Mouse (Mus musculus) spleen, postnatal 4 days (tissue): Measurements from ENCODE around the gene Gm10031.
"Not testable (repeated sequence)": the region's sequence is repeated elsewhere in the genome, so short reads cannot be mapped to it uniquely, and the experiment has no call there.

Experiments used
- DNase-seq, 2 experiments: peaks; one replicate each; pipeline ENCODE4 v3.0.0; 2022; ENCODE audit warnings: low spot score in 2 of 2

The Gm10031 gene

DNA sequence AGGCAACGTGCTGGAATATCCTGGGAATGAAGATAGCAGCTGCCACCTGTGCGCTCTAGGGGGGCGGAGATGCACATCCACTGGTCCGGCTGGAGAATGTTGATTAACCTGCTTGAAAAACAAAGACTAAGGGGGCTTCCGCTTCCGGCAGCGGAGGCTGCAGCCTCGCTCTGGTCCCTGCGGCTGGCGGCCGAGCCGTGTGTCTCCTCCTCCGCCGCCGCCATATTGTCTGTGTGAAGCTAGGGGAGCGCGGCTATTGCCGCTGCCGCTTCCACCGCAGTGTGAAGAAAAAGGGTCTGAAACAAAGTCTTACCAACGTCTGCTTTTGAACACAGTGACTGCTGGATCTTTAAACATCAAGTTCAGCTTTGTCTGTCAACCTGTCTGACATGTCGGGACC, at the start of gene Gm10031:
Gene Gm10031, plus strand, starts transcription at position 171 of the 400 bp plus-strand sequence.
- not testable (repeated sequence) for DNase-seq

DNA sequence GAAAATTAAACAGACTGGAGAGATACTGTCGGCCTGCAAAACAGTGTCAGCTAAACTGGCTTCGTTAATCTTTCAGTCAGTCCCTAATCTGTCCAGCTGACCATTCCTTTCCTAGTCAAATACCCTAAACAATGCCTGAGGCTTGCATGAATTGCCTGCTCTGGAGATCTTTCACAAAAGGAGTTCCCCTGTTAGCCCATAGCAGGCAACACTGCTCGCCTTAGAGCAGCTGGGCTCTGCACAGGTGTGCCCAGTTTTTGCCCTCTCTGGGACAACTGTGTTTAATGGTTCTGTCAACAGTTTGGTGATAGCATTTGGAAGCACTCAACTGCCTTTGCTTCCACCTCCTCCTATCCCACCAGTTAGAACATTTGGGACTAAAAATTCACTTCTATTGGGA, 49.0 kb upstream of the Gm10031 start:
- DNase-seq = no peak

DNA sequence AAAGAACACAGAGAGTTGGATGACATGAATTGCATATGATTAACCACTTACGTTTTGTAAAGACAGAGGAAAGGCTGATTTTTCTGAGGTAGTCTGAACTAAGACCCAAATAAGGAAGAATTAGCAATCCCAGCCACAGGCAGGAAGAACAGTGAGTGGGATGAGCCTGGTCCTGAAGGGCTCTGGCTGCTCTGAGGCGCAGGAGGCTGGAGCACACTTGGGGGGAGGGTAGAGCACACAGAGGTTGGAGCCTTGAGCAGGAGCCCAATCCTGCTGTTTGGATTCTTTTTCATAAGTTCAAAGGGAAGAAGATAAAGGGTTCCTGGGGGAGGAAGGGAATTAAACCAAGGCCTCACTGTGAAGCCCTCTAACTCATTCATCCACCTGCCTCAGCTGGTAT, 47.8 kb upstream of the Gm10031 start:
- DNase-seq = no peak

DNA sequence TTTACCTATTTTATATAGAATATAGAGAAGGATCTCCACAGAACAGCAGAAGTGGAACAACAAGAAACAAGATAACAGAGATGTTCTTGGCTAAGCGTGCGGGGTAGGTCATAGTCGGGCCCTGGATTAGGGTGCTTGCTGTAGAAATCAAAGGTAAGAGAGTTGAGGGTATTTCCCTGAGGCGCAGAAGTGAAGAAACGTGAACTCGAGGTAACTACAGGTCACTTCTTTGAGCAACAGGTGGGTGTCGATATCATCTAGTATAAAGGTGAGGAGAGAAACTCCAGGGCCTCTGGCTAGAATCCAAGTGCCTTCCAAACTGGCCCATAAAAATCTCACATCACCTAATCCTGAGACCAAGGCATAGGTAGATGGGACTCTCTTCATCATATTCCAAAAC, 47.3 kb upstream of the Gm10031 start:
- DNase-seq = no peak

DNA sequence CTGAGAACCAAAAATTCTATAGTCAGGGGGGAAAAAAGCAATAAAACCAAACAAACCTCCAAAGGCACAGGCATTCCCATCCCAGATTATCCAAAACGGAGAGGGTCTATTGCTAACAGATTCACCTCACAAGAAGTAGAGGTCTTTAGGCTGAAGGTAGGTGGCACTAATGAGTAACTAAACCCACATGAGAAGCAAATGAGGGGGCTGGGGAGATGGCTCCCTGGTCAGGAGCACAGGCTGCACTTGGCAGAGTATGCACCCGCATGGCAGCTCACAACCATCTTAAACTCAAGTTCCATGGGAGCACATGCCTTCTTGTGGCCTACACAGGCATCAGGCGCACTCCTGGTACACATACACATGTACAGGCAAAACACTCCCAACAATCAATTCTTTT, 42.0 kb upstream of the Gm10031 start:
- DNase-seq = no peak

DNA sequence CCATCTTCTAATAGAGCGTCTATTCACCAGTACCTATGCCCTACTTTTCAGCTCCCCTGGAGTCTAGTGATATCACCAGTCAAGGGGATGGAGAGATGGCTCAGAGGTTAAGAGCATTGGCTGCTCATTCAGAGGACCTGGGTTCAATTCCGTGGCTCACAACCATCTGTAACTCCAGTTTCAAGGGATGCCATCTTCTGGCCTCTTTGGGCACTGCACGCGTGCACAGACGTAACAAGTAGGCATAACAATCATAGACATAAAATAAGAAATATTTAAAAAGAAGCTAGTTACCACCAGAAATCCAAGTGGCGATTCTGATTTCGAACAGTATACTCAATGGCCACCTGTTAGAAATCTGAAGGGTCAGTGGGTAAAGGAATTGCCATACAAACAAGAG, 36.3 kb upstream of the Gm10031 start:
- no peak for DNase-seq

DNA sequence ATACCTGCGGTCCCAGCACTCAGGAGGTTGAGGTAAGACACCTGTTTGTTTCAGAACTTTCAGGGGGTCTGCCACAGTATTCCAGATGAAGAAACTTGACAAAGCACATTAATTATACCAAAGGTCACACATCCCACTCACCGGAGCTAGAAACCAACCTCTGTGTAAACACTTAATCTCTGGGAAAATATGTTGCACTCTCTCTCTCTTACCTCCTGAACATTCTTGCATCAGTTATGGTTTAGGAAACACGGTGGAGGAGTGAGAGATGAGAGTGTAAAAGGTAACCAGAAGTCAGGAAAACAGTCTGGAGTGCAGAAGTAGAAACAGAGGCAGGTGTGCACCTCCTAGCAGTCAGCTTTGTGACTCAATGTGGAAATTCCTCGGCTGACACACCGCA, 35.8 kb upstream of the Gm10031 start:
- no peak for DNase-seq

DNA sequence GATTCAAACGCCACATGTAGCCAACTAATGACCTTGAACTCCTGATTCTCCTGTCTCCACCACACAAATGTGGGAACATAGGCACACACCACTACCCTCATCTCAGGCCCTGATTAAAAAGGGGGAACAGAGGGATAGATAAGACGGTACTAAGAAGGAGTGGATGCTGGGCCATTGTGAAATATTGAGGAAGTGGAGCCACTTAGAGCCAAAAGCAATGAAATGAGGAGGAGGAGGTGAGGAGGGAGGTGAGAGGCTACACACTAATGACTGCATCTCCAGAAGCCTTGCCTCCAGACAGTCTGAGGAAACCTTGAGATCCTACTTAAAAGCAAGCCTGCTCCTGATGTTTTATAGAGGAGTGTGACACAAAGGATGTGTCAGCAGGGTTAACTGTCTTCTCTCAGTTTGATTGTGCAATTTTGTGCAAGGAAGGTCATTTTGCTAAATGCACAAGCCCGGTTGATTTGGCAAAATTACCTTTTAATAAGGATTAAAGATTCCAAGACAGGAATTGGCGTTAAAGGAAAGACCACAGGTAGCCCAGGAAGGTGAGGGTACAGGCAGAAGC, 32.5 kb upstream of the Gm10031 start:
- no peak for DNase-seq

DNA sequence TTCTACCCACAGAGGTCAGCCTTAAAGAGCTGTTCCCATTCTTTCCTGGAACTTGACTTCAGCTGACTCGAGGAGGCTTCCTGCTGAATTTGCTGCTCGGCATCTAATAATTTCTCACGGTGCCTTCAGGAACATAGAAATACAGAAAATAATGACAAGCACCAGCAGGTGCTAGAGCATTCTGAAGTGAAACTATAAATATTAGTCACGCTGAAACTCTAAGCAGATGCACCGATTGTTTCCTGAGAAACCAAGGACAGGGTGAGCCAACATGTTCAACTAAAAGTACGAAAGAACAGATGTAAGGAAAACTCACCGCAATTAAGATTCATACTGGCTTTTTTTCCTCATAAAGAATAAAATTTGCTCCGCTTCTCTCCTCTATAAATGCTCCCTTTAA, 28.8 kb upstream of the Gm10031 start:
- no peak for DNase-seq

DNA sequence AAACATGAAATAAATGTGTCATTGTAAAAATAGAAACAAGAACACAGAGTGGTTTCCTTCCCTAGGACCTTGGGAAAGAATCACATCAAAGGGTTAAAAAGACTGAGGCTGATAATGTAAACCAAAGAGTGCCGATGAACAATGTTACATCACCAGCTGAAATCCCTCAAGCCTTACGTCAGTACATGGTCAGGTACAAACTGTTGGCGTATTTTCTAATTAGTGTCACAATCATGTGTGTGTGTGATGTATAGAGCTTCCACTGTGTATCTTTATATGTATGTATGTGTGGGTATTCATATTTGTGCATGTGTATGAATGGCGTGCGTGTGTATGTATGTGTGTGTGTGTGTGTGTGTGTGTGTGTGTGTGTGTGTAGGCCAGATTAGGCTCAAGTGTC, 26.9 kb upstream of the Gm10031 start:
- DNase-seq = no peak

DNA sequence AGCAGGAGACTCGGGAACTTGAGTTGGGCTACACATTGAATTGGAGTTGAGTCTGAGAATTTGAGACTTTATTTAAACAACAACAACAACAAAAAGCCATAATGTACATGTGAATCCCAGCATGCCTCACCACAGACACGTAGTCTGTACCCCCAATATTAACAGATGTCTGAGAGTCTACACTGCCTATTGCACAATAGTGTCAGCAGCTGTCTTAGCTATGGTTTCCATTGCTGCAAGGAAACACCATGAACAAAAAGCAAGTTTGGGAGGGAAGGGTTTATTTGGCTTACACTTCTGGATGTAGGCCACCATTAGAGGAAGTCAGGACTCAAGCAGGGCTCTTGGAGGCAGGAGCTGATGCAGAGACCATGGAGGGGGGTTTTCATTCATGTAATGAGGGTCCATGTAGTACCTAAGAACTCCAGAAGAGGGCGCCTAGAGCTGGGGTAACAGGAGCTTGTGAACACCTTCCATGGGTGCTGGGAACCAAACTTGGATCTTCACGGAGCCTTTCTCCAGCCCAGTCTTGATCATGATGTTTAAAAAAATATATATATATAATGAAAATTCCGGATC, 18.8 kb upstream of the Gm10031 start:
- DNase-seq = no peak

DNA sequence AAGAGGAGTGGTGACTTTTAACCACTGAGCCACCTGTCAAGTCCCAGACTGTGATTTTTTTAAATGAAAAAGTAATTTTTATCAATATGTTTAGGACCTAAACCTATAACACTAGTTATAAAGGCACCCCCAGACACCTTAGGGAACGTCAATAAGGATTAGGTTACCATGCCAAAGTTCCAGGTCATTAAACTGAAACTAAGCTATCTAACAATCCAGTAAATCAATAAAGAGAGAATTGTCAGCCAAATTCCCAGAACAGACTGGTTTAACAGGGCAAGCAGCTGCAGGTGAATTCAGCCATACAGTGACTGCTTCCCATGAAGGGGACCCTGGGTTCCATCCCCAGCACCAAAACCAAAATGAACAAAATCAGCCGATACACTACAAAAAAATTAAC, 17.9 kb upstream of the Gm10031 start:
- DNase-seq = no peak

DNA sequence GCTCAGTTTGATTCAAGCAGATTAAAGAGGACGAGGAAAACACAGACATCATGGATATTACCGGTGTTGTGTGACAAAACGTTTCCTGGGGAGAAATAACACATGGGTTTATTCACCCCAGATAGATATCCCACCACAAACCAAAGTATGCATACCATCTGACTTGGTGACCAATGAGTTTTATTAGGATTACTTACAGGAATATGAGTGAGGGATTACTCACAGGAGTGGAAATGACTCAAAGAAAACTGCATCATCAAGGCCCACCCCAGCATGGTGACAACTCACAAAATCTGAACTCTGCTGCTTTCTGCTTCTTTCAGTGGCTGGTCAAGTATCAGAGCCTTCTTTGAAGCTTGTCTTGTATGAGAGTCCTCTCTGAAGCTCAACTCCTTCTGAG, 16.1 kb upstream of the Gm10031 start:
- DNase-seq = no peak

DNA sequence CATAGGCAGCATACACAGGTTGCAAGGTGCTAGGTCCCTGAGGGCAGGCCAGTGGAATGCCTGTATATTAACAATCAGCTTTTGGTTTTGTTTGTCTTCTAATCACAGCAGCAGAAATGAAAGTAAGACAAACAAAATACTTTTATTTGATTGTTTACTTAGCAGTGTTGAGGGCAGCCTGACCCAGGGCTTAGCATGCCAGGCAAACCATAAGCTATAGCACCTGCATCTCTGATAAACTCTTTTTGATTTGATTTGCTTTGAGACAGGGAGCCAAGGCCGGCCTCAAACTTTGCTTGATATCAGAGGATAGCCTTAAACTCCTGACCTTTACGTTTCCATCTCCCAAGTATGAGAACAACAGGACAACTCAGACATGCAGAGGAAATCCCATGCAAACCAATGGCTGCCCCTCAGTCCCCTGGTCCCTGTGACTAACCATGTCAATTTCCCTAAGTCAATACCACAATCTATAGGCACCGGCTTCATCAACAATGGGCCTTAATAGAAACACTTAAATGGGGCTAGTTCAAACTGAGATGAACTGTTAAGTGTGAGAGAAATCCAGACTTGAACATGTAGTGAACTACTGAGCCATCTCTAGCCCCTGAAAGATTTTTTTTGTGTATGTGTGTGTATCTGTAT, 3.6 kb upstream of the Gm10031 start:
- no peak for DNase-seq

DNA sequence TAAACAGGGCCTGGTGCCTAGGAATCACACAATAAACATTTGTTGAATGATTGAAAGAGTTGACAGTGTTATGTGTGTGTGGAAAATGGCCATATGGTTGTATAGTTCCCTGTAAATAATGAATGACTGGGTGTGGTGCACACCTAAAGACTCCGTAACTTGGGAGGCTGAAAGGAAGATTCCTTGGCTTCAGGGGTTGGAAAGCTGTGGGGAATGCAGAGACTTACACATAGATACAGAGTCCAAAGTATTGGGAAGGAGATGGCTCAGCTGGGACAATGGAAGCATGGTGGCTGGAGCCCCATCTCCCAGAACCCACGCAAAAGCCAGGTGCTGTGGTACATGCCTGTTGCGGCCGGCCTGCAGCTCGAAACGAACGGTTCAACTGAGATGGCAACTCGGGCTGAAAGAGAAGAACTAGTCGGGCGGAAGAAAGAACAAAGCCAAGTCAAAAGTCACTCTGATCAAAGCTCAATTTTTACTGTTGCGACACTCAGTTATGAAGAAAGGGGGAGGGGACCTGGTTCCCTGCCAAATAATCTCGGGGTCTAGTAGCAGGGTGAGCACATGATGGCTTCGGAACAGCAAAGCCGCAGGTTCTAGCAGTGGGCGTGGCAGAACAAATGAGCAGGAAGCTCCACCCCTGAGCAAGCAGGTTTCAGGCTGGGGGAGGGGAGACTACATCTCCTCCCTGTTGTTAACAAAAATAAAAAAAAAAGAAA, 1.9 kb upstream of the Gm10031 start:
- DNase-seq = peak in 1 of 2 experiments; percentile 27

DNA sequence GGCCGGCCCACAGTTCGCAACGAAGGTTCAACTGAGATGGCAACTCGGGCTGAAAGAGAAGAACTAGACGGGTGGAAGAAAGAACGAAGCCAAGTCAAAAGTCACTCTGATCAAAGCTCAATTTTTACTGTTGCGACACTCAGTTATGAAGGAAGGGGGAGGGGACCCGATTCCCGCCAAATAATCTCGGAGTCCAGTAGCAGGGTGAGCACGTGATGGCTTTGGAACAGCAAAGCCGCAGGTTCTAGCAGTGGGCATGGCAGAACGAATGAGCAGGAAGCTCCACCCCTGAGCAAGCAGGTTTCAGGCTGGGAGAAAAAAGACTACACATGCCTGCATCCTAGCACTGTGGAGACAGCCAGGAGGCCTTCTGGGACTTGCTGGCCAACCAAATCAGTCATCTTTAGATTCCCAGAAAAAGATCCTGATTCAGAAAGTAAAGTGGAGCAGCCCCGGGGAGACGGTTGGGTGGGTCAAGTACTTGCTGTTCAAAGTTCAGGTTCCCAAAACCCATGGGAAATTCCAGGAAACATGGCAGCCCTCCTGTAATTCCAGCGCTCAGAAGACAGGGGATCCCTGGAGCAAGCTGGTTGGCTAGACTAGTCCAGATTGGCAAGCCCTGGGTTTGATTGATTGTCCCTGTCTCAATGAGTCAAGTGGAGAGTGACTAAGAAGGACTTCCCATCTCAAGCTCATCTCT, 8.8 kb downstream of the Gm10031 start:
- DNase-seq = not testable (repeated sequence)

DNA sequence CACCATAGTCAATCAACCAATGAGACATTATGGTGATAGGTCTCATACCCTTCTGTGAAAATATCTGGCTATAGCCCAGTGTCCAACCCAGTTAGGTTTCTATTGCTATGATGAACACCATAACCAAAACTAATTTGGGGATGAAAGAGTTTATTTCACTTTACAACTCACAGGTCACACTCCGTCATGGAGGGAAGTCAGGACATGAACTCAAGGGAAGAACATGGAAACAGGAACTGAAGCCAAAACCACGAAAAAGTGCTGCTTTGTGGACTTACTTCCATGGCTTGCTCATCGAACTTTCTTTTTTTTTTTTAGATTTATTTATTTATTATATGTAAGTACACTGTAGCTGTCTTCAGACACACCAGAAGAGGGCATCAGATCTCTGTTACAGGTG, 9.7 kb downstream of the Gm10031 start:
- no peak for DNase-seq

DNA sequence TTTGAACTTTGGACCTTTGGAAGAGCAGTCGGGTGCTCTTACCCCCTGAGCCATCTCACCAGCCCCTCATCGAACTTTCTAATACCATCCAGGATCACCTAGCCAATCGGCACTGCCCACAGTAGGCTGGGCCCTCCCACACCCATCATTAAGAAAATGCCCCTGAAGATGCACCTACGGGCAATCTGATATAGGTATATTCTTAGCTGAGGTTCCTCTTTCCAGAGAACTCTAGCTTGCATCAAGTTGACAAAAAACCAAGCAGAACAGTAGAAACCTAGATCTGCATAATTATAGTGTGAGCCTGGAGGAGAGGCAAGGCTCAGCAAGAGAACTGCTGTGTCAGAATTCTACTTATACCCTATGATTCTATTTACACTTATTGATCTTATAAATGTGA, 10.1 kb downstream of the Gm10031 start:
- DNase-seq = no peak

DNA sequence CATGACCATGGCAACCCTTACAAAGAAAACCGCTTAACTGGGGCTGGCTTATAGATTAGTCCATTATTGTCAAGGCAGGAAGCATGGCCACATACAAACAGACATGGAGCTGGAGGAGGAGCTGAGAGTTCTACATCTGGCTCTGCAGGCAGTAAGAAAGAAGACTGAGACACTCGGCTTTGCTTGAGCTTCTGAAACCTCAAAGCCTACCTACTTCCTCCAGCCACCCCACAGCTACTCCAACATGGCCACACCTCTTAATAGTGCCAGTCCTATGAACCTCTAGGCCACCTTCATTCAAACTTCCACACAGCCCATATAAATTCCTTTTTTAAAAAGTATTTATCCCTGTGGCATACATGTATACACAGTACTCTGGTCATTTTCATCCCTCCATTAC, 13.2 kb downstream of the Gm10031 start:
- no peak for DNase-seq

DNA sequence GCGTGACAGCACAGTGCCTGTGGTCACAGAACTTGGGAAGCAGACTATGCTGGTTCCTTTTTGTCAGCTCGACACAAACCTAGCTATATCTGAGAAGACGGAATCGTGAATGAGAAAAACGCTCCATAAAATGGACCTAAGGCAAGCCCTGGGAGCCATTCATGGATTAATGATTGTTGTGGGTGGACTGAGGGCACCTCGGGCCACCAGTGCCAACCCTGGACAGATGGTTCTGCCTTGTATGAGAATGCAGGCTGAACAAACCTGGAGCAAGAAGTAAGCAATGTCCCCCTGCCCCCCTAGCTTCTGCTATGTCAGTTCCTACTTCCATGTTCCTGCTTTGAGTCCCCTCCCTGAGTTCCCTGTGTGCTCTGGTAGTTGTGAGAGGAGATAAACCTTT, 13.9 kb downstream of the Gm10031 start:
- no peak for DNase-seq

DNA sequence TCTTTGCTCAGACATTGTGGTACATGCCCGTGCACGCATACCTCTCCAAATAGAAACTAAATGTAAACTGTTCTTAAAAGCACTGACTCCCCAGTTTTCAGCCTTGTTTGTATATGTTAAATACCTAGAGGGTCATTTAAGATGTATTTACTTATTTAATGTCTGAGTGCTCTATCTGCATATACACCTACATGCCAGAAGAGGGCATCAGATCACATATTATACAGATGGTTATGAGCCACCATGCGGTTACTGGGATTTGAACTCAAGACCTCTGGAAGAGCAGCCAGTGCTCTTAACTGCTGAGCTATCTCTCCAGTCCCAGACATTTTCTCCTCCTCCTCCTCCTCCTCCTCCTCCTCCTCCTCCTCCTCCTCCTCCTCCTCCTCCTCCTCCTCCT, 14.6 kb downstream of the Gm10031 start:
- DNase-seq = no peak

DNA sequence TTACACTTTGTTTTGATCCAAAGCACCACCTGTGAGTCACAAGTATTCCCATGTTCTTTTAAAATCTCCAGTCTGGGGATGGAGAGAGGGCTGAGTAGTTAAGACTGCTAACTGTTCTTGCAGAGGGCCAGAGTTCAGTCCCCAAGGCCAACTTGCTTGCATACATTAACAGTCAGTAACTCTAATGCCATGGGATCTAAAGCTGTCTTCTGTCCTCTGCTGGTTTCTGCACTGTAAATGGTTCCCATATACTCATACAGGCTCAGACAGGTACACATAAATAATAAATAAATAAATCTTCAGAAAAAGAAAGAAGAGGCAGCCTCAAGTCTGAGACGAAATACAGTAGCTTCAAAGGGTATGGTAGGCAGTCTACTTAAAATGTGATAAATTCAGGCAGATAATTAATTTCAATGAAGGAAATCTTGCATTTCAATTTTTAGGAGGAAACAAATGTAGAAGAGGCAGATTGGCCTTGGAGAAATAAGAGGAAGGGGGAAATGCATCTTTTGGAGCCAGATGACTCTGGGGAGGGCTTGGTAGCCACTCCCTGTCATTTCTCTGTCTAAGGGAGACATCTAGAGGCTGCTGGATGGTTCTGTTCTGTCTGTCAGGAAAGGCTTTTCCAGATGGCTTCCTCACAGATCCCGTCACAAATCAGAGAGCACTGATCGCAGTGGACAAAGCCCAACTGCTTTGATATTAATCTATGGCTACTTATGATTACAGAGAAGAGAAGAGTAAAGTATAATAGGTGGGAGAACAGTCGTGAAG, 16.2 kb downstream of the Gm10031 start:
- no peak for DNase-seq
